24 mouse cellular contexts compared by ENCODE assay signal in genomic region chr5:106392213-106392612, GRCm38 (mm10).
DNase-seq lines count a peak whose midpoint lies in the region; ATAC-seq and TF ChIP-seq lines count a peak whose summit lies in the region.
"Had no signal": no experiment of that assay in that cellular context is flagged by ENCODE, and none has a peak within 500 bp of the region (broad histone marks: within the 10 kb centered on the region; RNA-seq: fewer than 3 reads in every experiment).

No protein-coding gene starts in this region.

- H3K4me3 ChIP-seq in midbrain, postnatal 0 days (ENCODE audit: low read depth, low read length), result no peak overlapping the region
- H3K4me3 ChIP-seq in midbrain, embryonic 14.5 days (replicated peaks; ENCODE audit: low read depth, low read length), result no peak overlapping the region
- H3K4me3 ChIP-seq: embryonic facial prominence, embryonic 10.5 days; embryonic facial prominence, embryonic 13.5 days; erythroblast, embryonic 14.5 days; forebrain, embryonic 12.5 days; forebrain, embryonic 15.5 days; heart, adult 2 months; hindbrain, embryonic 12.5 days; hindbrain, embryonic 15.5 days had no signal

- peak; percentile 71 for DNase-seq in heart, adult 11 months
- DNase-seq in heart, adult 8-10 months (ENCODE audit: low spot score), result no peak
- DNase-seq in midbrain, postnatal 0 days (ENCODE audit: low spot score), result peak; percentile 9
- DNase-seq in midbrain, embryonic 14.5 days, result no peak
- DNase-seq in R1 (ENCODE audit: low read depth, low spot score), result peak; percentile 17
- no peak for DNase-seq in thymus, postnatal 36 days
- DNase-seq in T-cell, adult 2 months (ENCODE audit: low spot score), result no peak
- DNase-seq: adrenal gland, adult 2 months; adrenal gland, postnatal 14 days; cerebellum, adult 11-12 months; cerebellum, adult 8-10 months; cerebellum, postnatal 10 days; cerebellum, postnatal 36 days; embryo, embryonic 11 days; gastrocnemius, postnatal 25 days; heart, adult 2 months had no signal

- no peak overlapping the region for H3K27ac ChIP-seq in midbrain, postnatal 0 days (ENCODE audit: low read depth, low read length)
- no peak overlapping the region for H3K27ac ChIP-seq in midbrain, embryonic 14.5 days (replicated peaks; ENCODE audit: low read depth, low read length)
- H3K27ac ChIP-seq: embryonic facial prominence, embryonic 10.5 days; embryonic facial prominence, embryonic 13.5 days; forebrain, embryonic 12.5 days; forebrain, embryonic 15.5 days; heart, adult 2 months; hindbrain, embryonic 12.5 days; hindbrain, embryonic 15.5 days had no signal

- H3K4me1 ChIP-seq in midbrain, postnatal 0 days (ENCODE audit: insufficient read depth, low read length), result no peaks in the 10 kb centered on the region
- H3K4me1 ChIP-seq in midbrain, embryonic 14.5 days (ENCODE audit: control insufficient read depth, insufficient read depth, low read length), result peaks cover 6% of the 10 kb centered on the region
- H3K4me1 ChIP-seq: embryonic facial prominence, embryonic 10.5 days; embryonic facial prominence, embryonic 13.5 days; forebrain, embryonic 12.5 days; forebrain, embryonic 15.5 days; hindbrain, embryonic 12.5 days; hindbrain, embryonic 15.5 days had no signal

- no peaks in the 10 kb centered on the region for H3K36me3 ChIP-seq in midbrain, postnatal 0 days (ENCODE audit: insufficient read depth, low read length)
- no peaks in the 10 kb centered on the region for H3K36me3 ChIP-seq in midbrain, embryonic 14.5 days (ENCODE audit: control insufficient read depth, insufficient read depth, low read length)
- H3K36me3 ChIP-seq: embryonic facial prominence, embryonic 10.5 days; embryonic facial prominence, embryonic 13.5 days; forebrain, embryonic 12.5 days; forebrain, embryonic 15.5 days; hindbrain, embryonic 12.5 days; hindbrain, embryonic 15.5 days had no signal

- 72% methylated on average over 11 of the region's 11 CpGs for WGBS in midbrain, postnatal 0 days
- 77% methylated on average over 11 of the region's 11 CpGs for WGBS in midbrain, embryonic 14.5 days

- H3K4me2 ChIP-seq in midbrain, postnatal 0 days (ENCODE audit: low read depth, low read length, poor library complexity, severe bottlenecking), result no peak overlapping the region
- H3K4me2 ChIP-seq in midbrain, embryonic 14.5 days (ENCODE audit: low read length), result no peak overlapping the region
- H3K4me2 ChIP-seq: embryonic facial prominence, embryonic 13.5 days; forebrain, embryonic 12.5 days; forebrain, embryonic 15.5 days; heart, embryonic 11.5 days; hindbrain, embryonic 12.5 days; hindbrain, embryonic 15.5 days had no signal

- H3K9me3 ChIP-seq in midbrain, postnatal 0 days (ENCODE audit: low read length), result 0 out of 2 replicates have a peak, but pooled peaks cover 4% of the 10 kb centered on the region
- 0 out of 2 replicates have a peak, but pooled peaks cover 5% of the 10 kb centered on the region for H3K9me3 ChIP-seq in midbrain, embryonic 14.5 days (ENCODE audit: control insufficient read depth, low read length)
- H3K9me3 ChIP-seq: embryonic facial prominence, embryonic 10.5 days; embryonic facial prominence, embryonic 13.5 days; forebrain, embryonic 15.5 days; hindbrain, embryonic 12.5 days; hindbrain, embryonic 15.5 days had no signal

- no peak for TF ChIP-seq CTCF in midbrain, postnatal 0 days (IDR thresholded peaks at IDR 0.05)

- no peak for ATAC-seq in midbrain, postnatal 0 days (ENCODE audit: low FRiP score)
- no peak for ATAC-seq in midbrain, embryonic 14.5 days (ENCODE audit: low FRiP score, low TSS enrichment)
- ATAC-seq: forebrain, embryonic 15.5 days had no signal

- no peak overlapping the region for H3K9ac ChIP-seq in midbrain, postnatal 0 days (replicated peaks; ENCODE audit: low read length, poor library complexity, severe bottlenecking)
- H3K9ac ChIP-seq in midbrain, embryonic 14.5 days (replicated peaks; ENCODE audit: low read length), result no peak overlapping the region
- H3K9ac ChIP-seq: embryonic facial prominence, embryonic 13.5 days; forebrain, embryonic 12.5 days; forebrain, embryonic 15.5 days; hindbrain, embryonic 12.5 days; hindbrain, embryonic 15.5 days had no signal

- no peaks in the 10 kb centered on the region for H3K27me3 ChIP-seq in midbrain, postnatal 0 days (ENCODE audit: insufficient read depth, low read length)
- no peaks in the 10 kb centered on the region for H3K27me3 ChIP-seq in midbrain, embryonic 14.5 days (ENCODE audit: control insufficient read depth, insufficient read depth, low read length)
- H3K27me3 ChIP-seq: embryonic facial prominence, embryonic 13.5 days; hindbrain, embryonic 12.5 days had no signal

Comparison
In these comparisons a context has a peak if more than half of its experiments do, and no peak if none do; other contexts are left out.
1. DNase-seq: peak in heart, adult 11 months (single experiment), midbrain, postnatal 0 days (single experiment) and R1 (single experiment); none in heart, adult 8-10 months (single experiment), midbrain, embryonic 14.5 days (single experiment), thymus, postnatal 36 days (0 of 2) and T-cell, adult 2 months (single experiment).